Mouse (Mus musculus) adrenal gland, postnatal 4 days (tissue): ENCODE measurements around the gene Hexa. TPM values are rescaled to one million over a fixed set of nuclear protein-coding genes. Genes with fewer than 3 reads are reported as not detected.

Experiments
- DNase-seq, 2 experiments: peaks; one replicate each; pipeline ENCODE4 v3.0.0; 2021 to 2022; ENCODE audit warnings: low spot score in 2 of 2, mixed read lengths in 2 of 2
- total RNA-seq, 2 experiments: library from RNA; stranded (reverse); gene quantifications; 2 replicates each; pipeline ENCODE4 v1.2.3; 2021

Hexa gene
- total RNA-seq, 2 experiments from 2014 or later = 74.9 to 81.7 TPM

GRCm38 (mm10) chr9:59551620-59552031, 12.3 kb downstream of the Hexa start:
- no peak for DNase-seq

GRCm38 (mm10) chr9:59552610-59553009, 13.3 kb downstream of the Hexa start:
- DNase-seq = no peak

- no peak for DNase-seq
Observed at GRCm38 (mm10) chr9:59553719-59554118, 14.4 kb downstream of the Hexa start.

GRCm38 (mm10) chr9:59565600-59565999, 26.3 kb downstream of the Hexa start:
- DNase-seq = peak; percentile 53 to 64

- DNase-seq = peak in 1 of 2 experiments; percentile 21
Observed at GRCm38 (mm10) chr9:59567111-59567510, 27.8 kb downstream of the Hexa start.

- no peak for DNase-seq
Observed at GRCm38 (mm10) chr9:59571852-59572251, 32.5 kb downstream of the Hexa start.

GRCm38 (mm10) chr9:59577401-59577800, 38.1 kb downstream of the Hexa start:
- DNase-seq = no peak

GRCm38 (mm10) chr9:59577844-59578504, 38.6 kb downstream of the Hexa start, which contains the start of gene Celf6:
Celf6 (plus strand) TSS chr9:59577917.
- peak; percentile 81 to 84 for DNase-seq

GRCm38 (mm10) chr9:59578505-59578867, 39.1 kb downstream of the Hexa start:
- DNase-seq = no peak

GRCm38 (mm10) chr9:59584871-59585308, 45.5 kb downstream of the Hexa start:
- peak in 1 of 2 experiments; percentile 51 for DNase-seq

GRCm38 (mm10) chr9:59588252-59588651, 48.9 kb downstream of the Hexa start:
- no peak for DNase-seq

GRCm38 (mm10) chr9:59588710-59589671, 49.7 kb downstream of the Hexa start:
- no peak for DNase-seq

- no peak for DNase-seq
Observed at GRCm38 (mm10) chr9:59589703-59590439, 50.5 kb downstream of the Hexa start.

GRCm38 (mm10) chr9:59601661-59602060, 62.3 kb downstream of the Hexa start:
- no peak for DNase-seq

- DNase-seq = no peak
Observed at GRCm38 (mm10) chr9:59605967-59606366, 66.6 kb downstream of the Hexa start.

GRCm38 (mm10) chr9:59610950-59611349, 71.6 kb downstream of the Hexa start:
- no peak for DNase-seq

Other genes starting within 250 kb of the Hexa start
- gene Adpgk, start 248.0 kb upstream of the Hexa start, total RNA-seq = 10 to 100 TPM; 26.8 to 27.9 TPM
- 10 to 100 TPM; 11.8 to 13.1 TPM for gene Bbs4, start 186.0 kb upstream of the Hexa start, total RNA-seq
- 100 to 1,000 TPM; 101 to 113 TPM for gene Arih1, start 52.9 kb upstream of the Hexa start, total RNA-seq
- 1 to 10 TPM; 1.3 to 2.0 TPM for gene Tmem202, start 307 bp downstream of the Hexa start, total RNA-seq
- 10 to 100 TPM in 1 of 2 experiments, 1 to 10 TPM in 1; 8.0 to 11.5 TPM for gene Celf6, start 38.4 kb downstream of the Hexa start, total RNA-seq
- gene Parp6, start 77.7 kb downstream of the Hexa start, total RNA-seq = 10 to 100 TPM; 31.6 to 32.2 TPM
- 100 to 1,000 TPM; 351 to 370 TPM for gene Pkm, start 116.8 kb downstream of the Hexa start, total RNA-seq
- under 1 TPM; 0.28 to 0.42 TPM for gene Gramd2, start 140.6 kb downstream of the Hexa start, total RNA-seq
- gene Senp8, start 211.2 kb downstream of the Hexa start, total RNA-seq = 1 to 10 TPM; 5.1 to 7.5 TPM
- 10 to 100 TPM; 18.2 to 24.5 TPM for gene Myo9a, start 211.4 kb downstream of the Hexa start, total RNA-seq